In the genomic region with DNA sequence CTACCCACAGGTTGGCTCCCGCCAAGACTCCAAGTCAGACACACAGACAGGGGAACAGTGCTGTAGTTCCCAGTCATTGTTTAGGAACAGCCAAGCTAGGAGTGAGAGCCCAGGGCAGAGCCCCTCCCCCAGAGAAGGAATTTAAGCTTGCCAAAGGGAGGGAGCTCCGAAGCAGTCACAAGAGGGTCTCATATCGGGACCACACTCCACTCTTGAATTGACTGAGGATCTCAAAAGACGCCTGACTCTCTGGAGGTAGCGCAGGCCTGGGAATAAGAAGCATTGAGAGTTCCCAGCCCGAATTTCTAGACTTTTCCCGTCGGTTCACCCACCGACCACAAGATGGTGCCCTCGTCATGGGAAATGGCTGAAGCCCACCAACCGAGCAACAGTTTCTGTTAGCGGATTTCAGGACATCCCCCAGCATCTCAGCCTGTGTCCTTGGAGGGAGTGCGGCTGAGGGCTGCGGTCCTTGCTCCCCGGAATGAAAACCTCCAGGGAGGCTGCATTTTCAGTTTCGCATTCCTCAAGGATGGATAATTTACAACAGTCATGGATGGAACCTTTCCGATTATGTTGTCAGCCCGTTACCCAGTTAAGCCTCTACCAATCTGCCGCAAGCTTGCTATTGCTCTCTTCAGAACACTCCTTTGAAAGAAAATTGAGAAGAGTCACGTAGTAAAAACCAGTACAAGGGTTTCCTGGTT, we compare ENCODE assay signal across 8 mouse cellular contexts. TPM values are rescaled to one million over a fixed set of nuclear protein-coding genes. Genes with fewer than 3 reads are reported as not detected.
A peak's percentile ranks its signal among the peaks of the same experiment; 100 is the strongest.
DNase-seq lines count a peak whose midpoint lies in the region; ATAC-seq and TF ChIP-seq lines count a peak whose summit lies in the region.

No protein-coding gene starts in this region.

- peak; percentile 92 for DNase-seq in brain, embryonic 14.5 days (ENCODE audit: low read depth)
- DNase-seq in forebrain, embryonic 11.5 days (ENCODE audit: low spot score) = peak; percentile 92
- peak; percentile 76 for DNase-seq in kidney, postnatal 14 days
- DNase-seq in liver, embryonic 13.5 days = peak; percentile 13
- DNase-seq in telencephalon, adult 2 months (ENCODE audit: low read depth, low spot score) = peak; percentile 38

- H3K27ac ChIP-seq in forebrain, embryonic 11.5 days (ENCODE audit: low read depth, low read length) = no peak overlapping the region
- H3K27ac ChIP-seq in heart, embryonic 15.5 days = no peak overlapping the region
- no peak overlapping the region for H3K27ac ChIP-seq in liver, embryonic 13.5 days
- H3K27ac ChIP-seq in neural tube, embryonic 12.5 days = no peak overlapping the region

- H3K79me2 ChIP-seq in C2C12 (ENCODE audit: control insufficient read depth, insufficient read depth) = no peaks in the 10 kb centered on the region

- H3K9me3 ChIP-seq in forebrain, embryonic 11.5 days (ENCODE audit: control insufficient read depth, low read length) = no peaks in the 10 kb centered on the region
- H3K9me3 ChIP-seq in heart, embryonic 15.5 days (replicated peaks) = no peaks in the 10 kb centered on the region
- H3K9me3 ChIP-seq in liver, embryonic 13.5 days (replicated peaks) = no peaks in the 10 kb centered on the region
- no peaks in the 10 kb centered on the region for H3K9me3 ChIP-seq in neural tube, embryonic 12.5 days

- ATAC-seq in forebrain, embryonic 11.5 days (replicated peaks; ENCODE audit: low FRiP score) = peak; percentile 71
- no peak for ATAC-seq in heart, embryonic 15.5 days (replicated peaks; ENCODE audit: insufficient number of reproducible peaks, insufficient read depth, low FRiP score, low read depth)
- ATAC-seq in liver, embryonic 13.5 days (ENCODE audit: low read depth) = no peak
- ATAC-seq in neural tube, embryonic 12.5 days (ENCODE audit: low FRiP score, low read depth) = peak; percentile 75

- H3K4me2 ChIP-seq in forebrain, embryonic 11.5 days (ENCODE audit: low read depth, low read length, severe bottlenecking) = peak overlapping the region; percentile 48; the same call in 1 of the 2 replicates
- peak overlapping the region; percentile 66 for H3K4me2 ChIP-seq in heart, embryonic 15.5 days
- H3K4me2 ChIP-seq in liver, embryonic 13.5 days = peak overlapping the region; percentile 46
- H3K4me2 ChIP-seq in neural tube, embryonic 12.5 days (replicated peaks) = peak overlapping the region; percentile 47

- H3ac ChIP-seq in C2C12 (ENCODE audit: control insufficient read depth, insufficient read length, low read depth) = no peak overlapping the region

- H3K4me3 ChIP-seq in C2C12 (ENCODE audit: insufficient read depth, poor library complexity, severe bottlenecking) = no peak overlapping the region
- peak overlapping the region; percentile 14; the same call in 1 of the 2 replicates for H3K4me3 ChIP-seq in forebrain, embryonic 11.5 days (ENCODE audit: low read depth, low read length)
- H3K4me3 ChIP-seq in heart, embryonic 15.5 days = peak overlapping the region; percentile 39
- H3K4me3 ChIP-seq in liver, embryonic 13.5 days (replicated peaks) = peak overlapping the region; percentile 30; the same call in 1 of the 2 replicates
- H3K4me3 ChIP-seq in neural tube, embryonic 12.5 days = 0 out of 2 replicates have a peak overlapping the region, but pooled peaks have one; percentile 9

- no peaks in the 10 kb centered on the region for H3K4me1 ChIP-seq in forebrain, embryonic 11.5 days (replicated peaks; ENCODE audit: control insufficient read depth, insufficient read depth, low read length)
- 0 out of 2 replicates have a peak, but pooled peaks cover 5% of the 10 kb centered on the region for H3K4me1 ChIP-seq in heart, embryonic 15.5 days (replicated peaks)
- H3K4me1 ChIP-seq in liver, embryonic 13.5 days (replicated peaks) = 0 out of 2 replicates have a peak, but pooled peaks cover 4% of the 10 kb centered on the region
- H3K4me1 ChIP-seq in neural tube, embryonic 12.5 days = no peaks in the 10 kb centered on the region

- peak overlapping the region; percentile 23; the same call in 1 of the 2 replicates for H3K9ac ChIP-seq in forebrain, embryonic 11.5 days (ENCODE audit: low read length)
- no peak overlapping the region for H3K9ac ChIP-seq in heart, embryonic 15.5 days
- H3K9ac ChIP-seq in liver, embryonic 13.5 days = no peak overlapping the region; the same call in 1 of the 2 replicates
- H3K9ac ChIP-seq in neural tube, embryonic 12.5 days = no peak overlapping the region

- peak; percentile 48 for TF ChIP-seq CTCF in C2C12 (IDR thresholded peaks at IDR 0.05; ENCODE audit: control insufficient read depth, insufficient read depth, insufficient read length)
- peak; percentile 98 for TF ChIP-seq CTCF in brain, embryonic 14.5 days (IDR thresholded peaks at IDR 0.05; ENCODE audit: borderline replicate concordance, extremely low read depth, insufficient read depth, insufficient read length)

- TF ChIP-seq POLR2A in brain, embryonic 14.5 days (IDR thresholded peaks at IDR 0.05; ENCODE audit: borderline replicate concordance, extremely low read depth, insufficient read depth, insufficient read length, poor library complexity, severe bottlenecking) = no peak

- no peaks in the 10 kb centered on the region for H3K36me3 ChIP-seq in C2C12 (ENCODE audit: control insufficient read depth, insufficient read depth)
- no peaks in the 10 kb centered on the region for H3K36me3 ChIP-seq in forebrain, embryonic 11.5 days (ENCODE audit: control insufficient read depth, insufficient read depth, low read length)
- H3K36me3 ChIP-seq in heart, embryonic 15.5 days = no peaks in the 10 kb centered on the region
- no peaks in the 10 kb centered on the region for H3K36me3 ChIP-seq in liver, embryonic 13.5 days
- H3K36me3 ChIP-seq in neural tube, embryonic 12.5 days = no peaks in the 10 kb centered on the region; the same call in 1 of the 2 replicates

- H3K79me3 ChIP-seq in C2C12 (ENCODE audit: low read depth) = no peaks in the 10 kb centered on the region

- WGBS in forebrain, embryonic 11.5 days = 7% methylated on average over 20 of the region's 20 CpGs
- WGBS in heart, embryonic 15.5 days = 8% methylated on average over 20 of the region's 20 CpGs
- 12% methylated on average over 20 of the region's 20 CpGs for WGBS in liver, embryonic 13.5 days (ENCODE audit: insufficient replicate concordance)
- WGBS in neural tube, embryonic 12.5 days = 6% methylated on average over 20 of the region's 20 CpGs

- H3K27me3 ChIP-seq in C2C12 (ENCODE audit: control insufficient read depth, insufficient read depth, insufficient read length) = no peaks in the 10 kb centered on the region
- H3K27me3 ChIP-seq in forebrain, embryonic 11.5 days (ENCODE audit: control insufficient read depth, insufficient read depth, low read length) = no peaks in the 10 kb centered on the region; the same call in 1 of the 2 replicates
- 0 out of 2 replicates have a peak, but pooled peaks cover 4% of the 10 kb centered on the region for H3K27me3 ChIP-seq in heart, embryonic 15.5 days
- peaks cover 10% of the 10 kb centered on the region for H3K27me3 ChIP-seq in liver, embryonic 13.5 days
- H3K27me3 ChIP-seq in neural tube, embryonic 12.5 days (replicated peaks) = peaks cover 4% of the 10 kb centered on the region; the same call in 1 of the 2 replicates

TF ChIP-seq in C2C12, 6 proteins besides CTCF, POLR2A, EP300 and RAD21:
- TF ChIP-seq MYOG (IDR thresholded peaks at IDR 0.05; ENCODE audit: control insufficient read depth, extremely low read depth, insufficient read length) (no peak), CEBPB (IDR thresholded peaks at IDR 0.05; ENCODE audit: low read depth) (no peak), MAX (IDR thresholded peaks at IDR 0.05) (no peak), MYOD1 (IDR thresholded peaks at IDR 0.05; ENCODE audit: control insufficient read depth, insufficient read length, low read depth) (no peak), USF1 (IDR thresholded peaks at IDR 0.05; ENCODE audit: low read depth) (no peak), FOSL1 (IDR thresholded peaks at IDR 0.05; ENCODE audit: insufficient read depth, low read length, poor library complexity, severe bottlenecking) (no peak)

RNA-seq across cellular contexts. Expression of gene Foxo3, which starts 31.6 kb away (rescaled TPM):
- 4.8 TPM for polyA plus RNA-seq in C2C12 (2012; fragmentation: generic; extraction: Trizol)
- polyA plus RNA-seq in brain, embryonic 14.5 days (2012; rRNA removed) = 9.5 and 14.6 TPM in 2 replicates
- 4.2 and 4.4 TPM in 2 replicates for polyA plus RNA-seq in forebrain, embryonic 11.5 days (2014; fragmentation: Nextera tagmentation; extraction: Ambion mirVana)
- 5.7 and 6.8 TPM in 2 replicates for polyA plus RNA-seq in heart, embryonic 15.5 days (2015; fragmentation: Nextera tagmentation; extraction: Ambion mirVana)
- 14.5 and 15.2 TPM in 2 replicates for polyA plus RNA-seq in liver, embryonic 13.5 days (2015; fragmentation: Nextera tagmentation; extraction: Ambion mirVana)
- polyA plus RNA-seq in neural tube, embryonic 12.5 days (2016; fragmentation: Nextera tagmentation; extraction: Ambion mirVana) = 3.4 and 4.3 TPM in 2 replicates

Comparison
In these comparisons a context has a peak if more than half of its experiments do, and no peak if none do; other contexts are left out.
1. DNase-seq: peak in every context shown above with its lines; median percentile 92 in brain, embryonic 14.5 days; 92 in forebrain, embryonic 11.5 days; 76 in kidney, postnatal 14 days; 38 in telencephalon, adult 2 months; 13 in liver, embryonic 13.5 days.
2. ATAC-seq: peak in forebrain, embryonic 11.5 days (single experiment) and neural tube, embryonic 12.5 days (single experiment); none in heart, embryonic 15.5 days (single experiment) and liver, embryonic 13.5 days (single experiment).
3. Peak in every context shown above with its lines, with median percentiles within 50 percentile points of each other: H3K4me2 ChIP-seq.